Mouse (Mus musculus) midbrain, embryonic 13.5 days (tissue): ENCODE data around the gene Nr1i3. TPM values are rescaled to one million over a fixed set of nuclear protein-coding genes. Genes with fewer than 3 reads are reported as not detected.

ENCODE experiments used
- ATAC-seq: fragments of 200-750 bp; cut with Nextera tagmentation; 2 replicates; pipeline ENCODE4 v1.8.0; 2017; ENCODE audit warnings: mild to moderate bottlenecking, moderate TSS enrichment, moderate library complexity
- H3K27ac ChIP-seq: fragments of 300-500 bp; sonication (generic); 2 replicates; pipeline ENCODE4 v1.5.1; 2015; ENCODE audit warnings: inconsistent platforms, mild to moderate bottlenecking, moderate library complexity
- H3K27me3 ChIP-seq: fragments of 300-500 bp; sonication (generic); 2 replicates; pipeline ENCODE4 v1.6.1; 2015; ENCODE audit warnings: mild to moderate bottlenecking, inconsistent platforms
- H3K36me3 ChIP-seq: fragments of 300-500 bp; sonication (generic); 2 replicates; pipeline ENCODE4 v1.6.1; 2015; ENCODE audit warnings: mild to moderate bottlenecking, inconsistent platforms
- H3K4me1 ChIP-seq: fragments of 300-500 bp; sonication (generic); replicated peaks from 2 replicates; pipeline ENCODE4 v1.6.1; 2015; ENCODE audit warnings: inconsistent platforms
- H3K4me2 ChIP-seq: fragments of 300-500 bp; sonication (generic); replicated peaks from 2 replicates; pipeline ENCODE4 v1.6.1; 2015; ENCODE audit warnings: moderate library complexity, mild to moderate bottlenecking, inconsistent platforms
- H3K4me3 ChIP-seq: fragments of 300-500 bp; sonication (generic); replicated peaks from 2 replicates; pipeline ENCODE4 v1.5.1; 2015; ENCODE audit warnings: mild to moderate bottlenecking, inconsistent platforms
- H3K9ac ChIP-seq: fragments of 300-500 bp; sonication (generic); replicated peaks from 2 replicates; pipeline ENCODE4 v1.6.1; 2015; ENCODE audit warnings: mild to moderate bottlenecking, inconsistent platforms
- H3K9me3 ChIP-seq: fragments of 300-500 bp; sonication (generic); 2 replicates; pipeline ENCODE4 v1.6.1; 2016; ENCODE audit warnings: mild to moderate bottlenecking, inconsistent platforms
- WGBS: fragments of 180-500 bp; shearing (Covaris S2); methylation state at CpG from one replicate; pipeline ENCODE4 v1.1.7; 2015; 5-methylcytosine and 5-hydroxymethylcytosine counted together
- polyA plus RNA-seq: library from polyadenylated mRNA; unstranded; fragments of >200 nt; fragmentation: Nextera tagmentation; extraction: Ambion mirVana; gene quantifications from 2 replicates; pipeline ENCODE4 v1.2.1, GENCODE M21; 2015

The Nr1i3 gene
- polyA plus RNA-seq, 1 experiment from 2014 or later = 0.42 TPM

DNA sequence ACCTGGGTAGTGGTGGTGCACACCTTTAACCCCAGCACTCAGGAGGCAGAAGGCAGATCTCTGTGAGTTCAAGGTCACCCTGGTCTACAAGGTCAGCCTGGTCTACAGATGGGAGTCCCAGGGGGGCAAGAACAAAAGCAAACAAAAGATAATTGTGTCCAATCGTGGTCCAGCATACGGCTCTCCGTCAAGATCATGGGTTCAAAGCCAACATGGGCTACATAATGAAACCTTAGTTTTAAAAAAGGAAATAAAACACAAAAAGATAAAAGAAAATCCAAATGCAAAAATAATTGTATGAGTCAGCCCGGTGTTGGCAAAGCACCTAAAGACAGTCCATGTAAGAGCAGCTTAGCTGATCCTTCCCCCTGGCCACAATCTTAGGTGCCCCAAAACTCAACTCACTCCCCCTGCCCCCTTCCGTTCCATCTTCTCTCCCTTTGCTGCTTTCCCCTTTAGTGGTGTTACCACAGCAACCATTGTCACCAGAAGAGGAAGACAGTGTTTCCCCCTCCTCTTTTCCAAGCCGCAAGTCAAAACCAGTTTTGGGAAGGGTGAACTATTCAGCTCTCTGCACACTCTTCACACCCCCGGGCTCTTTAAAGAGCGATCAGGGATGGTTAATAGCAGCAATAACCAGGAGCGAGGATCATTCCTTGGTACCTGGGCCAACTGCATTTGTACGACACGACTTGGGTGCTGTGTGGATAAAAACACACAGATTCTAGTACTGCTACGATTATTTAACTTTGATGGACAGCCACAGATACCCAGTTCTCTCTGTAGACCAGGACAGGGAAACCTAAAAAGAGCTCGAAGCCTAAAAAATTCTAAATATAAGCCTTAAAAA lies 25.7 kb upstream of the Nr1i3 start:
- Histone ChIP-seq H3K4me3 (no peak overlapping the region), H3K27ac (no peak overlapping the region), H3K4me2 (peak overlapping the region; percentile 15; the same call in 1 of the 2 replicates), H3K9me3 (no peaks in the 10 kb centered on the region), H3K9ac (no peak overlapping the region), H3K4me1 (peaks cover 35% of the 10 kb centered on the region), H3K27me3 (peaks cover 13% of the 10 kb centered on the region; the same call in 1 of the 2 replicates), H3K36me3 (no peaks in the 10 kb centered on the region)
- WGBS = 16% methylated on average over 13 of the region's 13 CpGs
- ATAC-seq = 0 out of 2 replicates have a peak, but pooled peaks have one; percentile 35

DNA sequence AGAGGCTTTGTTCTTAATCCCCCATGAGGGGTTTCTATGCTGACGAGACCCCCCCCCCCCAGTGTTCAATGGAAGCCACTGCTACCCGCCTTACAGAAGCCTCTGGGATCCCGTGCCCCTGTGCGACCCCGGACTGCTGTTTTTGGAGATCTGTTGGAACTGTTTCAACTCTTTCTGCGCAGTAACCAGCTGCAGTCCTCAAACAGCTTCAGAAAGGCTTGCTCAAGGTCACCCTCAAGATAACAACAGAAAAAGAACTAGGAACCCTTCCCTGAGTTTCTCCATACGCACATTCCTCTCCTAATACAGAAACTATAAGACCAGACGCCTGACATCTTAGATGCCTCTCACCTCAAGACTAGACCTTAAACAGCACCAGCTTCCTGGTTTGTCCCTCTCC lies 24.7 kb upstream of the Nr1i3 start:
- 5% methylated on average over 8 of the region's 8 CpGs for WGBS
- Histone ChIP-seq H3K4me3 (no peak overlapping the region), H3K4me1 (peaks cover 44% of the 10 kb centered on the region), H3K36me3 (no peaks in the 10 kb centered on the region), H3K4me2 (no peak overlapping the region), H3K9ac (no peak overlapping the region), H3K27me3 (peaks cover 16% of the 10 kb centered on the region), H3K27ac (no peak overlapping the region; the same call in 1 of the 2 replicates), H3K9me3 (no peaks in the 10 kb centered on the region)
- ATAC-seq = no peak

DNA sequence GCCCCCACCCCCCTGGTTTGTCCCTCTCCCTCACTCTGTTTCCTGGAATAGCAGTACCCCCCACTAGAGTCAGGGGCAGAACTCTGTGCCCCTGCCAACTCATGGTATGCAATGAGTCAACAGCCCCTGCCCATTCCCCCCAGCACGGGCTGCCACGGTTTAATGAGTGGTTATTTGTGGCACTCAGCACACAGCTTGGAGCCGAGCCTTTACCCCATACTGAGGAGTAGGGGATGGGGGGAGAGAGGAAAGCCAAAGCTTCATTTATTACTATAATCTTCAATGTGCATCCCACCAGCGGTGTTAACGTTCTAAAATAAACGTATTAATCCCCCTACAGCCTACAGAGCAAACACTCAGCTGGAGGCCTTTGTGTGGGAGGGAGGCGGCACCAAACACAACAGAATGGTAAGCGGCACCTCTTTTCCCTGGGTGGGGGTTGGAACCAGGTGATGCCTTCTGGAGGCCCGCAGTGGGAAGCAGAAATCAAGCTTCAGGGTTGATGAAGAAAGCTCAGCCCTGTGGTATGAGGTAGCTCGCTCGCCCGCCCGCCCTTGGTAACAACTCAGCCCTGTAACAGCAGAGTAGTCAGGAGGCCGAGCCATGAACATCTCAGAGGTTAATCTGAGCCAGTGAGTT lies 24.2 kb upstream of the Nr1i3 start:
- Histone ChIP-seq H3K9ac (no peak overlapping the region), H3K4me1 (peaks cover 50% of the 10 kb centered on the region), H3K36me3 (no peaks in the 10 kb centered on the region), H3K4me3 (no peak overlapping the region), H3K4me2 (no peak overlapping the region), H3K27me3 (peaks cover 22% of the 10 kb centered on the region), H3K9me3 (no peaks in the 10 kb centered on the region), H3K27ac (peak overlapping the region; percentile 25)
- WGBS = 23% methylated on average over 14 of the region's 14 CpGs
- 0 out of 2 replicates have a peak, but pooled peaks have one; percentile 28 for ATAC-seq

DNA sequence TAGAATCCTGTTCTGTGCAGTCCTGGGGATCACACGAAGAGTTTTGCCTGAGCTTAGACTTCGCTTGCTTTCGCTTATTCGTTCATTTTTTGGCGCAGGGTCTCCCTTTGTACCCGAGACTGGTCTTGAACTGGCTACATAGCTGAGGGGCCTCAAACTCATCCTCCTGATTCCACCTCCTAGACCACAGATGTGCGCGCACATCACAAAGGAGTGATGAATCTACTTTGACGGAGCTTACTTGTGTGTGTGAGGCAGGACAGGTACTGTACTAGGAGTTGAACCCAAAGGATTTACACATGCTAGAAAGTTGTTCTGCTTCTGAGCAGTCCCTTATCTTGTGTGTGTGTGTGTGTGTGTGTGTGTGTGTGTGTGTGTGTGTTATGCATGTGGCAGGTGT lies 22.9 kb upstream of the Nr1i3 start:
- 96% methylated on average over 9 of the region's 9 CpGs for WGBS
- Histone ChIP-seq H3K9ac (no peak overlapping the region), H3K36me3 (no peaks in the 10 kb centered on the region), H3K27me3 (peaks cover 34% of the 10 kb centered on the region), H3K27ac (no peak overlapping the region), H3K4me2 (no peak overlapping the region), H3K4me3 (no peak overlapping the region), H3K4me1 (peaks cover 61% of the 10 kb centered on the region), H3K9me3 (no peaks in the 10 kb centered on the region)
- ATAC-seq = no peak

DNA sequence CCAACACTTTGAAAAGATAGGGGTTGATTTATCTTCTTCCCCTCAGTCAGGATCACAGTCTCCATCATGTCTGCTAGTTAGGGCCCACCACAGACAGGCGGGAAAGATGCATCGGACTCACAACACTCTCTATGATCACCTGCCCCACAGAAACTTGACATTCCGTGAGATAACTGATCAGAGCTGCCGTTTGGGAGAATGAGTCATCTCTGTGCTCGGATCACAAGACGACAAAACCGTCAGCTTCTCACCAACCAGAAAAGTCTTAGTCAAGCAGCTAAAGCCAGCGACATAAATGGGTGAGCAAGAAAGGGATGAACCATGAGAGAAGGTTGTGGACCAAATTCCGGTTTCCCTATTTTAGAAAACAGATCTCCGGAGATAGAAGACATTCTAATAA lies 21.5 kb upstream of the Nr1i3 start:
- Histone ChIP-seq H3K4me3 (no peak overlapping the region), H3K36me3 (no peaks in the 10 kb centered on the region), H3K4me1 (peaks cover 62% of the 10 kb centered on the region), H3K9me3 (no peaks in the 10 kb centered on the region), H3K27ac (no peak overlapping the region), H3K9ac (no peak overlapping the region), H3K27me3 (peaks cover 43% of the 10 kb centered on the region), H3K4me2 (peak overlapping the region; percentile 96)
- ATAC-seq = no peak
- WGBS = 42% methylated on average over 10 of the region's 10 CpGs

DNA sequence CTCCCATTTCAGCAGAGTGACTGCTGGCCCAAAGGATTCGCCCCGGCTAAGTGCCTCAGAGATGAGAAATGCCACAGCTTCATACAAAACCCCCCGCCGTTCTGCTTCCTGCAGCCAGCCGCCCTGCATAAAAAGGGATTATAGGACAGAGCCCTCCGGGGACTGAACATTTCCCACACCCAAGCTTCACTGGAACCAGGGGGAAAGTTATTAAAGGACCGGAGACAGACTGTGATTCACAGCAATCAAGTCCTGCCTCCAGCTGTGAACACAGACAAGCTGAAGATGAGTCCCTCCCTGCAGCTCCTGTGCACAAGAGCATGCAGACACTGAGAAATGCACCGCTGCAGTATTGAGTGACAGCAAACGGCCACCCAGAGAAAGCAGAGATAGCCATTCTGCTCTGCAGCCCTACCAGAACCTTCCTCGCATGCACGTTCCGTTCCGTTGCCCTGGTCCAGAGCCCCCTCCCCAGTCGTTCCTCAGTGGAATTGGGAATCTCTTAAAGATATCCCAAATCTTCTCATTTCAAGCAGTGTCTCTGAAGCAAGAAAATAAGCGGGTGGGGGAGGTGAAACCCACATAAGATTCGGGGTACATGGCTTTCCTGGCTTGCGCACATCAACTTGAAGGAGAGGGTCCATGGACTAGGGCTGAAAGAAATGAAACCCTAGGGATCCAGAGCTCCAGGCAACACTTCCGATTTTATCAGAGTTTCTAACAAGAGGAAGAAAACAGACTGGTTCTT lies 20.5 kb upstream of the Nr1i3 start:
- ATAC-seq = peak; percentile 48
- WGBS = 3% methylated on average over 18 of the region's 18 CpGs
- H3K4me1 ChIP-seq = peaks cover 59% of the 10 kb centered on the region
- peak overlapping the region; percentile 29 for H3K4me3 ChIP-seq
- peak overlapping the region; percentile 29 for H3K9ac ChIP-seq
- H3K27me3 ChIP-seq = peaks cover 48% of the 10 kb centered on the region
- H3K27ac ChIP-seq = peak overlapping the region; percentile 37
- H3K4me2 ChIP-seq = peak overlapping the region; percentile 96
- H3K36me3 ChIP-seq = no peaks in the 10 kb centered on the region
- H3K9me3 ChIP-seq = no peaks in the 10 kb centered on the region

DNA sequence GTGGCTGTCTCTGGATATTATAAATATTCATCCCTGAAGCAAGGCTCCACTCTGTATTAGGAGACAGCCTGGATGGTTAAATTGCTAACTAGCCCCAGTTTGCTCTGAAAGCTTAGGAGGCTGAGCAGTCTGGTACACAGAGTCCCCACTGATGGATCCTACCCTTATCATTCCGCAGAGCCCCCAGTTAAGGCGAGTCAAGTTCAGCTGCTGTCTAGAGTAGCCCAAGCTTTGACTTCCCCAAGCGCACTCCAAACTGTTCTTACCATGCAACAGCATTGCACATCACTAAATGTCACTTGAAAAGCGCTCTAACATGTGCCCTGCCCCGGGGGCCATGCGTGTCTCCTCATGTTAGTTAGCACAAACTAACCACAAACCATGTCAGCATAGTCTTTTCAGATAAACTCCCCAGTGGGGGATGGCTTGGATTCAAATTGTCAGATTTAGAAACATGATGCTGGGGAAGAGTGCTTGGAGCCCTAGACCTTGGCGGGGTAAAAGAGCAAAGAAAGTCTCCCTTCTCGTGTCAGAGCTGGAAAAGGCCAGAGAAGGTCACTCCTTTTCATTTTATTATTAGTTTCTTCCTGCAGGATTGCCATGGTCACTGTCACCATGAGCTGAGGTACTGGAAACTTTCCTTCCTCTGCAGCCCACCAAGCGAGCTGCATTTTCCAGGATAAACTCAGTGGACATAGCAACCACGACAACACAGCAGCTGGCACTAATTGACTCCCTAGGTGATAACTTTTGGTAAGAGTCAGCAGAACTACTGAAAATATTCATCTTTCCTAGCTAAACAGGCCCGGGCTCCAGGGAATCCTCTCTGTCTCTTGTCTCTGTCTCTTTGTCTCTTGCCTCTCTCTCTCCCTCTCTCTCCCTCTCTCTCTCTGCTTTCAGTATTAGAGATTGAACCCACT lies 19.6 kb upstream of the Nr1i3 start:
- no peaks in the 10 kb centered on the region for H3K36me3 ChIP-seq
- no peaks in the 10 kb centered on the region for H3K9me3 ChIP-seq
- no peak overlapping the region for H3K9ac ChIP-seq
- ATAC-seq = no peak
- peak overlapping the region; percentile 96 for H3K4me2 ChIP-seq
- peak overlapping the region; percentile 37; the same call in 1 of the 2 replicates for H3K27ac ChIP-seq
- H3K4me1 ChIP-seq = peaks cover 50% of the 10 kb centered on the region
- H3K27me3 ChIP-seq = peaks cover 52% of the 10 kb centered on the region
- H3K4me3 ChIP-seq = peak overlapping the region; percentile 29
- 23% methylated on average over 11 of the region's 11 CpGs for WGBS

DNA sequence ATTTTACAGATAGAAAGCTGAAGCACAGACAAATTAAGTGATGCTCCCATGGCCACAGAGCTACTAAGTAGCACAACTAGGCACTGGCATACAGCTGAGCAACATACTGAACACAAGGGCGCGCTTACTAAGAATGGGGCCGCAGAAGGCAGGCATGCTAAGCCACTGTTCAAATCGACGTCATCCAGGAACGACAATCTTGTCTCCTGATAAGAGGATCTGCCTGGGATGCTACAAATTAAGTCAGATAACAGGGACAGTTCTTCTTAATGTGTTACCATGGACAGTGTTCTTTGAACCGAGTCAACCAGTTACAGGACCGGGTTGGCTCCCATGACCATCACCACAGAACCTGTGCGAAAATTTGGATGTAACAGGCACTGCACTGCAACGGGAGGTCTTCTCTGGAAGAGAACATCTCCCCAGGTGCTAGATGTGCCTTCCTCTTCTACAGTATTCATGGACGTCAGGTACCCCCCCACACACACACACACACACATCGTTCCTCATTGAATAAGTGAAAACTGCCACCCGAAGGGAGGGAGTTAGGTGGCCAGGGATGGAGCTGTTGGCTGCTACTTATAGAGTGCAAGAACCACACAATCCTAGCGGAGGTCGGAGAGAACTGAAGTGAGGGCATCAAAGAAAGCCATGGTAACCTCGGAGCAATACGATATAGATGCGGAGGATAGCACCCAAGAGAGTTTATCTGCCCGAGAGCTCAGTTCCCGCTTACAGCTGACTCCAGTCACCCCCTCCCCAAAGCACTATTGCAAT lies 18.5 kb upstream of the Nr1i3 start:
- peak; percentile 6; the same call in 1 of the 2 replicates for ATAC-seq
- peak overlapping the region; percentile 96 for H3K4me2 ChIP-seq
- no peak overlapping the region for H3K27ac ChIP-seq
- H3K9me3 ChIP-seq = no peaks in the 10 kb centered on the region
- H3K27me3 ChIP-seq = peaks cover 52% of the 10 kb centered on the region
- H3K4me1 ChIP-seq = peaks cover 42% of the 10 kb centered on the region
- H3K9ac ChIP-seq = peak overlapping the region; percentile 72
- WGBS = 4% methylated on average over 20 of the region's 20 CpGs
- H3K4me3 ChIP-seq = peak overlapping the region; percentile 63
- H3K36me3 ChIP-seq = no peaks in the 10 kb centered on the region

DNA sequence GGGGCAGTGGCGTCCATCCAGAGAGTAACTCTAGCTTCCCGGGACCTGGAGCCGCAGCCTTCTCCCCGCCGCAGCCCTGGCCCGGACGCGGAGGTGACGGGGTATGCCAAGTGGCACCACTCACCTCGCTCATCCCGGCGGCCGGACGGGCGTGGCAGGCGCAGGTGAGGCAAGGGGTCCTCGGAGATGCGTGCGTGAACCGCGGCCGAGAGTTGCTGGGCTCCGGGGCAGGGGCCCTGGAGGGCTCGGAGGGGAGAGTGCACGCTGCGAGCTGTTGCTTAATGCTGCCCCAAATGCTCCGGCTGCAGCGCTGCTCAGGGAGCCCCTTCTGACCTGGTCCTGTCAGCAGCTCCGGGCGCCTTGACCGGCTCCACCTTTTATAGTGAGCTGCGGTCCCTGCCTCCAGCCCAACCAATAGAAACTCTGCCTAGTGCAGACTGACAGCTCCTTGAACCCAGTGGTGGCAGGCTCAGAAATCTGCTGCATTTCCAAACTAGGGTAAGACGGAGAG lies 17.8 kb upstream of the Nr1i3 start, which contains the start of gene Pcp4l1:
Gene Pcp4l1 (minus strand): TSS at position 382 of the 511 bp plus-strand sequence.
- Histone ChIP-seq H3K27ac (no peak within 1 kb of the TSS), H3K9me3 (no peaks in the 10 kb centered on the region), H3K27me3 (peaks cover 46% of the 10 kb centered on the region), H3K9ac (peak within 1 kb of the TSS; percentile 72), H3K4me3 (peak within 1 kb of the TSS; percentile 63), H3K4me2 (peak within 1 kb of the TSS; percentile 96), H3K36me3 (no peaks in the 10 kb centered on the region), H3K4me1 (peaks cover 42% of the 10 kb centered on the region)
- under 1% methylated on average over 33 of the region's 33 CpGs for WGBS
- ATAC-seq = peak; percentile 89

DNA sequence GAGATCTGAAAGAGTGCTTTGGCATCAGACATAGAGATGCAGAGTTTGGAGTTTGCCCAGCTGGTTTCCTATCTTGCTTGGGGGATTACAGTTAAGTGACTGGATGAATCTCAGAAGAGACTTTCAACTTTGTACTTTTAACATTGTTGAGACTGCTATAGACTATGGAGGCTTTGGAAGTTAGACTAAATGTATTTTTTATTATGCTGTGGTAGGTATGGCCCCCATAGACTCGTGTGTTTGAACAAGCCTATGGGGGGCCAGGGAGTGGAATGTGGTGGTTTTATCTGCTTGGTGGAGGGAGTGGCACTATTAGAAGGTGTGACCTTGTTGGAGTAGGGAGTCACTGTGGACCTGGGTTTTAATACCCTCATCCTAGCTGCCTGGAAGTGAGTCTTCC lies 14.2 kb upstream of the Nr1i3 start:
- Histone ChIP-seq H3K4me2 (no peak overlapping the region), H3K27ac (no peak overlapping the region), H3K27me3 (peaks cover 31% of the 10 kb centered on the region), H3K9me3 (no peaks in the 10 kb centered on the region), H3K36me3 (no peaks in the 10 kb centered on the region), H3K4me3 (no peak overlapping the region), H3K9ac (no peak overlapping the region), H3K4me1 (peaks cover 18% of the 10 kb centered on the region)
- WGBS = 69% methylated on average over 1 of the region's 1 CpGs
- no peak for ATAC-seq
